Mouse (Mus musculus): Measurements from ENCODE around the gene Chd2. TPM values are rescaled to one million over a fixed set of nuclear protein-coding genes. Genes with fewer than 3 reads are reported as not detected.
A peak's percentile ranks its signal among the peaks of the same experiment; 100 is the strongest.

Gene Chd2
- polyA plus RNA-seq, 1 experiment: 96.4 TPM

DNA sequence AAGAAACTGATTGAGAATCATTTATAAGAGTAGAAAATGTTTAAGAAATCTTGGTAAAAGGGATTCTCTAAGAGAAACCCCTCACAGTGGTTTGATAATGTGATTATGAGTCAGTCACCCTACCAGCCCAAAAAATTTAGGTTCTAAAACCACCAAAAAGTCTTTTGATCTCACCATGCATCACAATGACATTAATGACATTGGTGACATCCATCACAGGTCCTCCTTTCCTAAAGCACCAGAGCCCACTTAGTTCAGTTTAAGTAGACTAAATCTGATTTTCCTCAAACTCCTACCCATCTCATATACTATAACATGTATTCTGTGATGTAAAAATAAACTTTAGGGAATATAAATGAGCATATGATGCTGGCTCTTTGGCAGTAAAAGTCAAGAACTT is 9.7 kb upstream of the Chd2 start:
- no peak for TF ChIP-seq CTCF (IDR thresholded peaks at IDR 0.05; ENCODE audit: control insufficient read depth, insufficient read depth, low read length)
- Histone ChIP-seq H3K27ac (ENCODE audit: control insufficient read depth, insufficient read depth, low read depth, low read length, poor library complexity) (no peak overlapping the region), H3K4me1 (ENCODE audit: control insufficient read depth, insufficient read depth, low read length) (no peaks in the 10 kb centered on the region; the same call in 1 of the 2 replicates), H3K4me3 (replicated peaks; ENCODE audit: control insufficient read depth, low read depth, low read length) (no peak overlapping the region)

GRCm38 (mm10) chr7:73548051-73548450 is 6.4 kb upstream of the Chd2 start:
- Histone ChIP-seq H3K4me1 (ENCODE audit: control insufficient read depth, insufficient read depth, low read length) (no peaks in the 10 kb centered on the region; the same call in 1 of the 2 replicates), H3K4me3 (replicated peaks; ENCODE audit: control insufficient read depth, low read depth, low read length) (no peak overlapping the region), H3K27ac (ENCODE audit: control insufficient read depth, insufficient read depth, low read depth, low read length, poor library complexity) (no peak overlapping the region)
- no peak for TF ChIP-seq CTCF (IDR thresholded peaks at IDR 0.05; ENCODE audit: control insufficient read depth, insufficient read depth, low read length)
- 50% methylated on average over 2 of the region's 2 CpGs for WGBS

DNA sequence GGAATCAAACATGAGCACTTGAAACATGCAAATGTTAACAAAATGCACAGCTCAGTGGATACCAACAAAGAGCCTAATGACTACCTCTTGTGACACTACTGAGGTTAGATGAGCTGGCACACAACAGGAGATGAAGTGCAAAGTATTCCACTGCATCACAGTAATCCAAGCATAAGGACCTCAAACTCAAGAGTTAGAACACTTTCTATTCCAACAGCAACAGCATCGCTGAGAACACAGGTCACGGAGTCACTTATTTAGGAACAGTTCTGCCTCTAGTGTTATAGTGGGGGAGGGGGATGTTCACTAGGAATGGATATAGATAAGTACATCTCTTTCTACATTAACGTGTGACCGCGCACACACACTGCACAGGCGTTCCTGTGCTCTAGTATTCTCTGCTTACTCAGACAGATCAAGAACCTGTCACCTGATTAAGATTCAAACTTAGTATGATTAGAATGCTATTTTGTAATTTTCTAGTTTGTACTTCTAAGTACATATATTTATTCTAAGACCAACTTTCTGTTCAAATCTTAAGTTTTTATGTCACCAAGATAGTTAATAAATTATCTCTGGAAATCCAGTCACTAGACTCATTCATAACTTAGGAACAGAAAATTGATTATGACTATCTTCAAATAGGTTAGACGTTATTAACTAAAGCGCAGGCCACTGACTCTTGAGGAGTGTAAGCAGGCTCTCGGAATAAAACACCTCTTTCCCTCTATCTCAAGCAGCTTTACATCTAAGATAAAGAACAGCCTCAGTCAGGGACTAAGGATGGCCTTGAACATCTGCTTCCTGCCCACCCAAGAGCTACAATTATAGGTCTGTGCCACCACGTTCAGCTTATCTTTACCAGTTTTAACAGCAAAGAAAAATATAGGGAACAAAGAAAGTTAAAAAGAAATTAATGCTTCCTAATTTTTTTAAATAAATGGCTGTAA is 5.2 kb upstream of the Chd2 start:
- no peaks in the 10 kb centered on the region; the same call in 1 of the 2 replicates for H3K4me1 ChIP-seq (ENCODE audit: control insufficient read depth, insufficient read depth, low read length)
- no peak overlapping the region for H3K4me3 ChIP-seq (replicated peaks; ENCODE audit: control insufficient read depth, low read depth, low read length)
- H3K27ac ChIP-seq (ENCODE audit: control insufficient read depth, insufficient read depth, low read depth, low read length, poor library complexity): no peak overlapping the region
- WGBS: 40% methylated on average over 10 of the region's 10 CpGs
- TF ChIP-seq CTCF (IDR thresholded peaks at IDR 0.05; ENCODE audit: control insufficient read depth, insufficient read depth, low read length): no peak
- no peak for TF ChIP-seq POLR2A (IDR thresholded peaks at IDR 0.05; ENCODE audit: borderline replicate concordance, control insufficient read depth, low read depth, low read length)

- Histone ChIP-seq H3K4me3 (replicated peaks; ENCODE audit: control insufficient read depth, low read depth, low read length) (no peak overlapping the region), H3K4me1 (ENCODE audit: control insufficient read depth, insufficient read depth, low read length) (no peaks in the 10 kb centered on the region; the same call in 1 of the 2 replicates), H3K27ac (ENCODE audit: control insufficient read depth, insufficient read depth, low read depth, low read length, poor library complexity) (no peak overlapping the region)
- 72% methylated on average over 4 of the region's 4 CpGs for WGBS
- TF ChIP-seq POLR2A (IDR thresholded peaks at IDR 0.05; ENCODE audit: borderline replicate concordance, control insufficient read depth, low read depth, low read length) (no peak), CTCF (IDR thresholded peaks at IDR 0.05; ENCODE audit: control insufficient read depth, insufficient read depth, low read length) (no peak)
Measured at GRCm38 (mm10) chr7:73545004-73545403, 3.4 kb upstream of the Chd2 start.

DNA sequence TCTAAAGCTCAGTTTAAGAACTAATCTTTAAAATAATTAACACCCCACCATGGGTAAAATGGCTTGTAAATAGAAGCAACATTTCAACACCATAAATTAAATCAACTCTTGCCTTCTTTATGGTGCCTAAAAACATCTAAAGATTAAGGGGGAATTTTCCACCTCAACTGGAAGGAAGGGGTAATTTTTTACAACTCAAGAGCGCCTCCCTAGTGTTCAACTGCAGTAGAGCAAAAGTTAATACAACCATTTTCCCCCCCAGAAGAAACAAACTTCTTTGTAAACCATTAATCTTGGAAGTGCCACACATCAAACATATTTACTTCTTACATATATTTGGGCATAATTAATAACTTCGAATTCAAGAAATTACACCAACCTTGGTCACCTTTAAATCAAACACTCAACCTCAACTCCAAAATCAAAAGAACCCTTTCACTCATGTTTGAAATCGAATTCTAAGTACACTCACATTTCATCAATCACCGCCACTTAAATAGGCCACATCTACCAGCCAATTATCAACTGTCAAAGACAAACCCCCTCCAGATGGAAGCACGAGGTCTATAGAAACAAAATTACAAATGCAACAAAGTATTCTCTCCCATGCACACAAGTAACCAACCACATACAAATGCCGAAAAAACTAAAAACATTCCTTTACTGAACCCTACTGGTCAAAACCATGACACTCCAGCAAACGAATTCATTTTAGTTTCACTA is 662 bp upstream of the Chd2 start:
- no peak for TF ChIP-seq CTCF (IDR thresholded peaks at IDR 0.05; ENCODE audit: control insufficient read depth, insufficient read depth, low read length)
- TF ChIP-seq POLR2A (IDR thresholded peaks at IDR 0.05; ENCODE audit: borderline replicate concordance, control insufficient read depth, low read depth, low read length): no peak
- Histone ChIP-seq H3K27ac (ENCODE audit: control insufficient read depth, insufficient read depth, low read depth, low read length, poor library complexity) (no peak overlapping the region), H3K4me1 (ENCODE audit: control insufficient read depth, insufficient read depth, low read length) (no peaks in the 10 kb centered on the region; the same call in 1 of the 2 replicates), H3K4me3 (replicated peaks; ENCODE audit: control insufficient read depth, low read depth, low read length) (no peak overlapping the region)
- WGBS: 92% methylated on average over 7 of the region's 7 CpGs

- WGBS: under 1% methylated on average over 4 of the region's 4 CpGs
- Histone ChIP-seq H3K4me3 (replicated peaks; ENCODE audit: control insufficient read depth, low read depth, low read length) (peak overlapping the region; percentile 62), H3K27ac (ENCODE audit: control insufficient read depth, insufficient read depth, low read depth, low read length, poor library complexity) (peak overlapping the region; percentile 100; the same call in 1 of the 2 replicates), H3K4me1 (ENCODE audit: control insufficient read depth, insufficient read depth, low read length) (no peaks in the 10 kb centered on the region; the same call in 1 of the 2 replicates)
- no peak for TF ChIP-seq POLR2A (IDR thresholded peaks at IDR 0.05; ENCODE audit: borderline replicate concordance, control insufficient read depth, low read depth, low read length)
- TF ChIP-seq CTCF (IDR thresholded peaks at IDR 0.05; ENCODE audit: control insufficient read depth, insufficient read depth, low read length): no peak
Measured at GRCm38 (mm10) chr7:73541079-73541390, 595 bp downstream of the Chd2 start.

GRCm38 (mm10) chr7:73540202-73541078 is 1.2 kb downstream of the Chd2 start:
- no peaks in the 10 kb centered on the region; the same call in 1 of the 2 replicates for H3K4me1 ChIP-seq (ENCODE audit: control insufficient read depth, insufficient read depth, low read length)
- under 1% methylated on average over 12 of the region's 12 CpGs for WGBS
- H3K4me3 ChIP-seq (replicated peaks; ENCODE audit: control insufficient read depth, low read depth, low read length): peak overlapping the region; percentile 62
- no peak overlapping the region; the same call in 1 of the 2 replicates for H3K27ac ChIP-seq (ENCODE audit: control insufficient read depth, insufficient read depth, low read depth, low read length, poor library complexity)
- no peak for TF ChIP-seq CTCF (IDR thresholded peaks at IDR 0.05; ENCODE audit: control insufficient read depth, insufficient read depth, low read length)
- no peak for TF ChIP-seq POLR2A (IDR thresholded peaks at IDR 0.05; ENCODE audit: borderline replicate concordance, control insufficient read depth, low read depth, low read length)
